35 mouse cellular contexts compared by ENCODE assay signal in genomic region chr2:65942346-65942745, GRCm38 (mm10).
"Had no signal": no experiment of that assay in that cellular context is flagged by ENCODE, and none has a peak within 500 bp of the region (broad histone marks: within the 10 kb centered on the region; RNA-seq: fewer than 3 reads in every experiment).

No protein-coding gene starts in this region.

- H3K36me3 ChIP-seq: heart, embryonic 10.5 days; heart, embryonic 12.5 days; heart, embryonic 13.5 days; heart, embryonic 15.5 days; hindbrain, embryonic 12.5 days; hindbrain, embryonic 13.5 days; hindbrain, embryonic 15.5 days; intestine, embryonic 15.5 days; kidney, embryonic 15.5 days had no signal

- H3K27me3 ChIP-seq: heart, embryonic 12.5 days; heart, embryonic 13.5 days; heart, embryonic 15.5 days; hindbrain, embryonic 12.5 days; hindbrain, embryonic 13.5 days; hindbrain, embryonic 15.5 days; intestine, embryonic 15.5 days; kidney, embryonic 15.5 days had no signal

- H3K27ac ChIP-seq: heart, embryonic 10.5 days; heart, embryonic 13.5 days; heart, embryonic 15.5 days; hindbrain, embryonic 10.5 days; hindbrain, embryonic 12.5 days; hindbrain, embryonic 13.5 days; hindbrain, embryonic 14.5 days; hindbrain, embryonic 15.5 days; hindbrain, postnatal 0 days; intestine, embryonic 15.5 days; kidney, embryonic 15.5 days; kidney, postnatal 0 days; layer of hippocampus, adult 2 months had no signal

- DNase-seq: heart, postnatal 10 days; heart, postnatal 14 days; heart, postnatal 36 days; heart, postnatal 4 days; kidney, adult 11 months; kidney, adult 18-20 months; kidney, adult 2 months; kidney, adult 8-10 months; kidney, adult 9 months; kidney, postnatal 10 days; kidney, postnatal 14 days; kidney, postnatal 25 days; kidney, postnatal 36 days; kidney, postnatal 4 days; layer of hippocampus, adult 9-11 months; layer of hippocampus, postnatal 36 days had no signal

- ATAC-seq: hindbrain, embryonic 16.5 days; hindbrain, postnatal 0 days; inflammation-experienced regulatory T-cells, adult 6 months; intestine, embryonic 15.5 days; intestine, embryonic 16.5 days; intestine, postnatal 0 days had no signal

- H3K4me1 ChIP-seq: heart, embryonic 10.5 days; heart, embryonic 12.5 days; heart, embryonic 13.5 days; heart, embryonic 15.5 days; intestine, embryonic 15.5 days; kidney, embryonic 15.5 days had no signal

- H3K4me3 ChIP-seq: heart, embryonic 10.5 days; heart, embryonic 12.5 days; heart, embryonic 13.5 days; heart, embryonic 15.5 days; hindbrain, embryonic 10.5 days; hindbrain, embryonic 12.5 days; hindbrain, embryonic 13.5 days; hindbrain, embryonic 15.5 days; intestine, embryonic 15.5 days; kidney, embryonic 15.5 days; layer of hippocampus, adult 2 months had no signal

- H3K9me3 ChIP-seq: heart, embryonic 10.5 days; heart, embryonic 12.5 days; heart, embryonic 13.5 days; heart, embryonic 15.5 days; hindbrain, embryonic 10.5 days; hindbrain, embryonic 12.5 days; hindbrain, embryonic 13.5 days; hindbrain, embryonic 15.5 days; intestine, embryonic 15.5 days; kidney, embryonic 15.5 days had no signal

- H3K4me2 ChIP-seq: heart, embryonic 11.5 days; heart, embryonic 12.5 days; heart, embryonic 13.5 days; heart, embryonic 15.5 days; hindbrain, embryonic 12.5 days; hindbrain, embryonic 13.5 days; hindbrain, embryonic 14.5 days; hindbrain, embryonic 15.5 days; intestine, embryonic 15.5 days; kidney, embryonic 15.5 days had no signal

- H3K9ac ChIP-seq: heart, embryonic 12.5 days; heart, embryonic 13.5 days; heart, embryonic 15.5 days; hindbrain, embryonic 12.5 days; hindbrain, embryonic 13.5 days; hindbrain, embryonic 14.5 days; hindbrain, embryonic 15.5 days; intestine, embryonic 15.5 days; kidney, embryonic 15.5 days had no signal
